Mouse (Mus musculus): ENCODE data around the gene Gm33543. TPM values are rescaled to one million over a fixed set of nuclear protein-coding genes. Genes with fewer than 3 reads are reported as not detected.

Gene Gm33543
- polyA plus RNA-seq (2016; fragmentation: Nextera tagmentation; extraction: Ambion mirVana) = not detected in 2 replicates

DNA sequence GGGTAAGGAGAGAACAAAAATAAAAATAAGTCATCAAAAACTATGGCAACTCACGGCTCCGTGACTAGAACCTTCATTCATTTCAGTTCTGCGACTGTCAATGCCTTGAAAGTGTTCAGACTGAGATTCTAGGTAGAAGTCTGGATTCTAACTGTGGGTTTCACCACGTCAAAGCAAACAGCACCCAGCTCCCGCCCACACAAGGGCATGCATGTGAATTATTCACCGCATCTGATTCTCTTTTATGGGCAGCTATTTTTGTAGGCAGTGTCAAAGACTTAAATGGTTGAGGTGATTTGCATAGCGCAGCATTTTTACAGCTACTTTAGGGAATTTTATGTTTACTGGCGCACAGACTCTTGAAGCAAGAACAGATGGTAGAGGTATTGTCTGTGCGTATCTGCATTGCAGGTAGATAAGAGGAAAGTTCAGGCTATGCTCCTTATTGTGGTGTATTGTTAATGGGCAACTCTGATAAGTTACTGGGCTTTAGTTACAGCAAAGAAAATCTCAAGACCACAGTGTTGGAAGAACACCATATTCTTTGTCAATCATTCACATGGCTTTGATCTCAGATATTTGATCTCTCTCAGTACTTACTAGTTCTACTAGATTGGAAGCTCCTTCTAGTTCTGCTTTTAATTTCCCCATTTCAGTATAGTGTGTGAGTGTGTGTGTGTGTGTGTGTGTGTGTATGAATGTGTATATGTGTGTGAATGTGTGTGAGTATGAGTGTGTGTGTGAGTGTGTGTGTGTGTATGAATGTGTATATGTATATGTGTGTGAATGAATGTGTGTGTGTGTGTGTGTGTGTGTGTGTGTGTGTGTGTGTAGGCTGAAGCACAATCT lies at the start of gene Gm33543:
Gm33543 (minus strand) TSS at position 142 of the 849 bp plus-strand sequence.
- Histone ChIP-seq H3K36me3 (no peaks in the 10 kb centered on the region), H3K4me2 (replicated peaks) (no peak within 1 kb of the TSS), H3K9me3 (no peaks in the 10 kb centered on the region), H3K4me3 (no peak within 1 kb of the TSS), H3K27me3 (no peaks in the 10 kb centered on the region), H3K9ac (no peak within 1 kb of the TSS), H3K27ac (no peak within 1 kb of the TSS), H3K4me1 (no peaks in the 10 kb centered on the region)
- no peak for ATAC-seq (ENCODE audit: insufficient number of reproducible peaks, insufficient read depth, low FRiP score, low TSS enrichment)
- 86% methylated on average over 9 of the region's 9 CpGs for WGBS

DNA sequence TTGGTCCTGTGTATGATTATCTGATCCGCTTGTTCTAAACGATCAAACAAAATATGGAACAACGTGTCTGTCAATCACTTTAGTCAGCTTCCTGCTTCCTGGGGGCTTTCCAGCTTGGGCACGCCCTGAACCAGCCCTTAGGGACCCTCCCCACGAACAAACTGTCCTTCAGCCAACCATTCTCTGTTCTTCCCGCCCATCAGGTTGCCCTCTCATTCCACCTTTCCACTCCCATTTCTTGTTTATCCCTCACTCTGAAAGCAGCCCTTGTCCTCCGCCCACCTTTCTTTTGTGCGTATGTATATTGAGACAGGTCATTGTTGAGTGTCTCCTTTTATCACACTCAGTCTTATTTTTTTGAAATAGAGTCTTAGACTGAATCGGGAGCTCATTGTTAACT lies 49.4 kb upstream of the Gm33543 start:
- no peak overlapping the region for H3K4me2 ChIP-seq (replicated peaks)
- no peaks in the 10 kb centered on the region for H3K27me3 ChIP-seq
- no peaks in the 10 kb centered on the region for H3K36me3 ChIP-seq
- no peaks in the 10 kb centered on the region for H3K4me1 ChIP-seq
- no peak overlapping the region for H3K9ac ChIP-seq
- H3K27ac ChIP-seq = no peak overlapping the region
- no peak for ATAC-seq (ENCODE audit: insufficient number of reproducible peaks, insufficient read depth, low FRiP score, low TSS enrichment)
- H3K4me3 ChIP-seq = no peak overlapping the region
- 74% methylated on average over 9 of the region's 9 CpGs for WGBS
- H3K9me3 ChIP-seq = no peaks in the 10 kb centered on the region

- ATAC-seq (ENCODE audit: insufficient number of reproducible peaks, insufficient read depth, low FRiP score, low TSS enrichment) = no peak
- 61% methylated on average over 7 of the region's 7 CpGs for WGBS
Measured at GRCm38 (mm10) chr10:95891214-95891960, 48.7 kb upstream of the Gm33543 start.

GRCm38 (mm10) chr10:95883761-95884517 lies 41.2 kb upstream of the Gm33543 start:
- no peaks in the 10 kb centered on the region for H3K27me3 ChIP-seq
- H3K4me3 ChIP-seq = no peak overlapping the region
- H3K36me3 ChIP-seq = no peaks in the 10 kb centered on the region
- WGBS = 65% methylated on average over 7 of the region's 7 CpGs
- H3K9ac ChIP-seq = no peak overlapping the region
- peaks cover 3% of the 10 kb centered on the region; the same call in 1 of the 2 replicates for H3K4me1 ChIP-seq
- H3K4me2 ChIP-seq (replicated peaks) = no peak overlapping the region
- no peaks in the 10 kb centered on the region for H3K9me3 ChIP-seq
- H3K27ac ChIP-seq = no peak overlapping the region
- 0 out of 2 replicates have a peak, but pooled peaks have one; percentile 35 for ATAC-seq (ENCODE audit: insufficient number of reproducible peaks, insufficient read depth, low FRiP score, low TSS enrichment)

More at GRCm38 (mm10) chr10:95891214-95891960, 48.7 kb upstream of the Gm33543 start:
- Histone ChIP-seq H3K27ac (no peak overlapping the region), H3K36me3 (no peaks in the 10 kb centered on the region), H3K4me1 (no peaks in the 10 kb centered on the region), H3K27me3 (no peaks in the 10 kb centered on the region), H3K4me2 (replicated peaks) (no peak overlapping the region), H3K9ac (no peak overlapping the region), H3K9me3 (no peaks in the 10 kb centered on the region), H3K4me3 (no peak overlapping the region)

DNA sequence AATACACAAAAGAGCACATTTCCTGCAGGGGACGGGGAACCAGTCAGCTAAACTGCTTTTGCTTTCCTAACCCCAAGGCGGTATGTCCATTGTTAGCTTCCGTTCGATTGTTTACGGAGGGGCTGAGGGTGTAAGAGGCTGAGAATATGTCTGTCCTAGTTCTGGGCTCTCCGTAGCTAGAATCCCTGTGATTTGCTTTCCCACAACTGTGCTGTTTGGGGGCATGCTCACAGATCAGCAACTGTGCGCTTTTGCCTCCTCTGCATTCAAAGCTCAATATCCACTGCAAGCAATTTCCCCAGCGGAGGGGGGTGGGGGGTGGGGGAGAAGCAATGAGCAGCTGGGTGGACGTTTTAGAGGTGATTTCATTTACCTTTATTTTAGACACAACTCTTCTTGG lies 39.3 kb upstream of the Gm33543 start:
- no peak overlapping the region for H3K27ac ChIP-seq
- 49% methylated on average over 9 of the region's 9 CpGs for WGBS
- no peaks in the 10 kb centered on the region for H3K27me3 ChIP-seq
- H3K4me1 ChIP-seq = peaks cover 3% of the 10 kb centered on the region; the same call in 1 of the 2 replicates
- no peak overlapping the region for H3K9ac ChIP-seq
- no peaks in the 10 kb centered on the region for H3K9me3 ChIP-seq
- no peak for ATAC-seq (ENCODE audit: insufficient number of reproducible peaks, insufficient read depth, low FRiP score, low TSS enrichment)
- H3K4me3 ChIP-seq = no peak overlapping the region
- H3K36me3 ChIP-seq = no peaks in the 10 kb centered on the region
- H3K4me2 ChIP-seq (replicated peaks) = 0 out of 2 replicates have a peak overlapping the region, but pooled peaks have one; percentile 6

- 81% methylated on average over 17 of the region's 17 CpGs for WGBS
Measured at GRCm38 (mm10) chr10:95879983-95880934, 37.5 kb upstream of the Gm33543 start.

DNA sequence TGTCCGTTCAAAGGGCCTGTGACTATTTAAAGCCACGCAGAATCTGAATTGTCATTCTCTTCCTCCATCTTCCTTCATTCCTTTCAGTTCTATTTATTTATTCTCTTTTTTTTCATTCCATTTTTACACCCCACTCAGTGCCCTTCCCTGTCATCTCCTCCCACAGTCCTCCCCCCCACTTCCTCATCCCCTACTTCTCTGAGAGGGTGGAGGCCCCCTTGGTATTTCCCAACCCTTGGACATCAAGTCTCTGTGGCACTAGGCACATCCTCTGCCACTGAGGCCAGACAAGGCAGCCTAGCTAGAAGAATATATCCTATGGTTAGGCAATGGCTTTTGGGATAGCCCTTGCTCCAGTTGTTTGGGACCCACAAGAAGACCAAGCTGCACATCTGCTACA lies 28.1 kb upstream of the Gm33543 start:
- no peak overlapping the region for H3K27ac ChIP-seq
- no peak overlapping the region for H3K4me3 ChIP-seq
- no peak for ATAC-seq (ENCODE audit: insufficient number of reproducible peaks, insufficient read depth, low FRiP score, low TSS enrichment)
- no peaks in the 10 kb centered on the region for H3K36me3 ChIP-seq
- no peaks in the 10 kb centered on the region for H3K9me3 ChIP-seq
- H3K27me3 ChIP-seq = no peaks in the 10 kb centered on the region
- H3K4me1 ChIP-seq = no peaks in the 10 kb centered on the region
- WGBS = 89% methylated on average over 2 of the region's 2 CpGs
- no peak overlapping the region for H3K4me2 ChIP-seq (replicated peaks)
- H3K9ac ChIP-seq = no peak overlapping the region

More at GRCm38 (mm10) chr10:95879983-95880934, 37.5 kb upstream of the Gm33543 start:
- no peak overlapping the region for H3K4me3 ChIP-seq
- no peaks in the 10 kb centered on the region for H3K36me3 ChIP-seq
- no peak for ATAC-seq (ENCODE audit: insufficient number of reproducible peaks, insufficient read depth, low FRiP score, low TSS enrichment)
- no peaks in the 10 kb centered on the region for H3K9me3 ChIP-seq
- peaks cover 3% of the 10 kb centered on the region; the same call in 1 of the 2 replicates for H3K4me1 ChIP-seq
- H3K27me3 ChIP-seq = no peaks in the 10 kb centered on the region
- H3K4me2 ChIP-seq (replicated peaks) = no peak overlapping the region
- H3K27ac ChIP-seq = no peak overlapping the region
- H3K9ac ChIP-seq = no peak overlapping the region

DNA sequence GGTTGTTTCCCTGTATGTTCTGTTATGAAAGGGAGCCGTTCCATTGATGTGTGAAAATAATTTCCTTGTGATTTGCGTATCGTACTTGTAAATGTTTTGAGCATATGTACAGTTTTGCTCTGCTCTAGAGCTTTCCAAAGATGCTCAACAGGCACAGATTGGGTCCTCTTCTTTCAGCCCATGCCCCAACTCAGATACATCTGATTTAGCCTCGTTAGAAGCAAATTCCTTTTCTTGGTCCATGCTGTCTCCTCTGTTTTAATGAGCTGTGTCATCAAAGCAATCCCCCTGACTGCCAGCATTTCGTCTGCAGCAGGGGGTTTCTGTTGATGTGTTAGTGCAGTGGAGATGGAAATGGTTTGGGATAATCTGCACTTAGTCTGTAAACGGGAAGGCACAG lies 25.6 kb upstream of the Gm33543 start:
- H3K9me3 ChIP-seq = no peaks in the 10 kb centered on the region
- H3K4me3 ChIP-seq = no peak overlapping the region
- 60% methylated on average over 6 of the region's 6 CpGs for WGBS
- no peaks in the 10 kb centered on the region for H3K36me3 ChIP-seq
- H3K27ac ChIP-seq = no peak overlapping the region
- no peak for ATAC-seq (ENCODE audit: insufficient number of reproducible peaks, insufficient read depth, low FRiP score, low TSS enrichment)
- no peak overlapping the region for H3K4me2 ChIP-seq (replicated peaks)
- peaks cover 4% of the 10 kb centered on the region; the same call in 1 of the 2 replicates for H3K4me1 ChIP-seq
- H3K27me3 ChIP-seq = no peaks in the 10 kb centered on the region
- no peak overlapping the region for H3K9ac ChIP-seq

- ATAC-seq (ENCODE audit: insufficient number of reproducible peaks, insufficient read depth, low FRiP score, low TSS enrichment) = no peak
- no peaks in the 10 kb centered on the region for H3K9me3 ChIP-seq
- WGBS = 85% methylated on average over 2 of the region's 2 CpGs
- no peak overlapping the region for H3K9ac ChIP-seq
- no peak overlapping the region for H3K4me2 ChIP-seq (replicated peaks)
- H3K4me3 ChIP-seq = no peak overlapping the region
- H3K36me3 ChIP-seq = no peaks in the 10 kb centered on the region
- peaks cover 4% of the 10 kb centered on the region; the same call in 1 of the 2 replicates for H3K4me1 ChIP-seq
- no peaks in the 10 kb centered on the region for H3K27me3 ChIP-seq
- H3K27ac ChIP-seq = no peak overlapping the region
Measured at GRCm38 (mm10) chr10:95867596-95867995, 24.9 kb upstream of the Gm33543 start.

- Histone ChIP-seq H3K9me3 (no peaks in the 10 kb centered on the region), H3K4me3 (no peak overlapping the region), H3K4me2 (replicated peaks) (no peak overlapping the region), H3K4me1 (peaks cover 4% of the 10 kb centered on the region; the same call in 1 of the 2 replicates), H3K27me3 (no peaks in the 10 kb centered on the region), H3K27ac (no peak overlapping the region), H3K36me3 (no peaks in the 10 kb centered on the region), H3K9ac (no peak overlapping the region)
- WGBS = 41% methylated on average over 11 of the region's 11 CpGs
- no peak for ATAC-seq (ENCODE audit: insufficient number of reproducible peaks, insufficient read depth, low FRiP score, low TSS enrichment)
Measured at GRCm38 (mm10) chr10:95864349-95865124, 21.8 kb upstream of the Gm33543 start.
